Mouse (Mus musculus) megakaryocyte progenitor cell, adult 5-6 weeks (primary cell): Measurements from ENCODE around the gene Il2ra. TPM values are rescaled to one million over a fixed set of nuclear protein-coding genes. Genes with fewer than 3 reads are reported as not detected.

Experiments
- ATAC-seq: replicated peaks from 2 replicates; pipeline ENCODE4 v1.8.0; 2016; ENCODE audit warnings: mild to moderate bottlenecking, moderate TSS enrichment, inconsistent platforms; ENCODE audit not compliant: poor library complexity
- total RNA-seq, 2 experiments: library from RNA; stranded (forward) in 1 of 2; stranded (reverse) in 1 of 2; fragments of 157-497, 149-512 nt in 1 of 2; fragments of 200-1000 nt in 1 of 2; gene quantifications; 2 replicates each; pipeline versions ENCODE4 v1.2.3 to v1.2.4; 2015 to 2017

The Il2ra gene
- total RNA-seq, 2 experiments from 2014 or later = not detected

DNA sequence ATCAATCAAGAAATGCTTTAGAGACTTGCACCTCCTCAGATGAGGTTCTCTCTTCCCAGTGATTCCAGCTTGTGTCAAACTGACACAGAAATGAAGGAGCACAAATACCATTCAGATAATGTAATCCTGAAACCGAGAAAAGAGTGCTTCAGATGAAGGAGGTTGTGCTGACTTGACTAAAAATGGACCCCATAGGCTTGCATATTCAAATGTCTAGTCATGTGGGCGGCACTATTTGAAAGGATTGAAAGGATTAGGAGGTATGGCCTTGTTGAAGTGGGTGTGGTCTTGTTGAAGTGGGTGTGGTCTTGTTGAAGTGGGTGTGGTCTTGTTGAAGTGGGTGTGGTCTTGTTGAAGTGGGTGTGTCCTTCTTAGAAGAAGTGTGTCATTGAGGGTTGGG, 57.3 kb downstream of the Il2ra start:
- 0 out of 2 replicates have a peak, but pooled peaks have one; percentile 23 for ATAC-seq

GRCm38 (mm10) chr2:11705201-11706025, 62.8 kb downstream of the Il2ra start, which contains the start of gene Il15ra:
Gene Il15ra, plus strand, starts transcription at chr2:11705290.
- ATAC-seq = peak; percentile 59

- ATAC-seq = peak; percentile 12
Observed at GRCm38 (mm10) chr2:11706030-11706745, 63.6 kb downstream of the Il2ra start.

- ATAC-seq = no peak
Observed at GRCm38 (mm10) chr2:11706746-11707065, 64.1 kb downstream of the Il2ra start.

- peak; percentile 20 for ATAC-seq
Observed at GRCm38 (mm10) chr2:11708538-11708937, 65.9 kb downstream of the Il2ra start.

DNA sequence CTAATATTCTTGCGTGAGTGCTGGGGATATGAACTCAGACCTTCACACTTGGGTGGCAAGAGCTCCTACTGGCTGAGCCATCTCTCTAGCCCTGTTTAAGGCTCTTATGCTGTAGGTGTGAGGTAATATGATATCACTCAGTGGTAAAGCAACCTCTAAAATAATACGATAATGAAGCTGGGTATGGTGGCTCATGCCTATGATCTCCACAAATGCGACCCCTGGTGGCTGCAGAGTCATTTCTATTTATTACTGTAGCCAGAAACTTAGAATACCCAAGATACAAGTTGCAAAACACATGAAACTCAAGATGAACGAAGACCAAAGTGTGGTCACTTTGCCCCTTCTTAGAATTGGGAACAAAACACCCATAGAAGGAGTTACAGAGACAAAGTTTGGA, 67.5 kb downstream of the Il2ra start:
- peak; percentile 55 for ATAC-seq

- ATAC-seq = no peak
Observed at GRCm38 (mm10) chr2:11712483-11712990, 69.9 kb downstream of the Il2ra start.

DNA sequence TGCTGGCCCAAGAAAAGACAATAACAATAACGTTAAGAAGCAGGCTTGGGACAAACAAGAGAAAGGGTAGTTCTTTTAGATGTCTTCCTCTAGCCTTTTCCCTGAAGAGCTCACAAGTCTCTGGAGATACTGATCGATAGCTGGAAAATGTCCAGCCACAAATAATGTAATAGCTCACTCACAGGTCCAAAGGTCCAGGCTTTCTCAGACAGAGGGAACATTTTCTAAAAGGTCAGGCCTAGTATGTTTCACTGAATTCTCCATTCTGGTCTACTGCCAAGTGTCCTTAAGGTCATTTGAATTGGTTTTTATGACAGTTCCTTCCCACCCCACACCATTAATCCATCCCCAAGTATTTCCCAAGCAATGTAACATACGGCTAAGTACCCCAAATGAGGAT, 70.4 kb downstream of the Il2ra start:
- no peak for ATAC-seq

- no peak for ATAC-seq
Observed at GRCm38 (mm10) chr2:11714535-11714934, 71.9 kb downstream of the Il2ra start.

GRCm38 (mm10) chr2:11718573-11718972, 76.0 kb downstream of the Il2ra start:
- ATAC-seq = no peak

- peak; percentile 58 for ATAC-seq
Observed at GRCm38 (mm10) chr2:11722564-11722963, 80.0 kb downstream of the Il2ra start.

- ATAC-seq = no peak
Observed at GRCm38 (mm10) chr2:11727574-11727973, 85.0 kb downstream of the Il2ra start.

DNA sequence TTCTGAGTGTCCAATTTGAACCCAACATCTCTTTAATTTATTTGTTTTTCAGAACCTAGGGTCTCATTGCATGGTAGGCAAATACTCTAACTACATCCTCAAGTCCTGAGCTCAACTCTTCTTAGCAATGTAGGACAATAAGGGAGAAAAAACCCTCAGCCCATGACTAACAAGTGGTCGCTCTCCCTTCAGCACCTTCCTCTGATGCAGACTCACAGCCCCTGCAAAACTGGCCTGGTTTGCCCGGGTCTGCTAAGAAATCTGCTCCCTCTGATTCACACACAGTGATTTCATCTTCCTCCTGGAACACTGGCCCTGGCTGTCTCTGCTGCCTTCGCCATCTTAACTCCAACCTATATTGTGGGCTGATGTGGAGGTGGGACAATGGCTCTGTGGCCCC, 86.5 kb downstream of the Il2ra start:
- no peak for ATAC-seq

DNA sequence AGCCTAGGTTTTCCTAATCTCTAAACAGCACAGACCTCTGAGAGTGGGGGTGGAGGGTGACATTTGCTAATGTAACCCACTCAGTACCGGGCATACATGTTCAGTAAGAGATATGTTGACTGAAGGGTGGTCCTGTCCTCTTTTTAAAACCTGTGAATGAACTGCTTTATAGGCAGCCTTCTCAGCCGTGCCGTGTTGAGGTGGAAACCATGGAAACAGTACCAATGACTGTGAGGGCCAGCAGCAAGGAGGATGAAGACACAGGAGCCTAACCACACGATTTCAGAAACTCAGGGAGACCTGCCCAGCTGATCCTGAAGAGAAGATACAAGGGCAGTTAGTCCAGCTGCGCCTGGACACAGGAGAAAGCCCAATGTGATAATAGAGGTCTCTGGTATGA, 90.4 kb downstream of the Il2ra start:
- no peak for ATAC-seq

GRCm38 (mm10) chr2:11735853-11736252, 93.2 kb downstream of the Il2ra start:
- ATAC-seq = no peak

DNA sequence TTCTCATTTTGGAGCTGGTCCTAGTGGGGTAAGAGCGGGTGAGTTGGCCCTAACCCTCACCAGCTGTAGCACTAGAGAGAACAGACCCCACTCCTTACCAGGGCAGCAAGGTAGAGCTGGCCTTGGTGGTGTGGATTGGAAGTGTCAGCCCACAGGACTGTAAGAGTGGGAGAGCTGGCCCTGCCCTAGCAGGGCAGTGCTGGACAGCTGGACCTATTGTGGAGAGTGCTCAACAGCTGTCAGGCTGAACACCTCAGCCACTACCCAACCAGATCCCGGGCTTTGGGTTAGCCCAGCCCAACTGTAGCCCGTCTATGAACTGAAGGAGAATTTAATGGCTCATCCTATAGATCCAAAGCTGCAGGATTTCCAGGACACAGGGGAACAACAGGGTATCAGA, 96.2 kb downstream of the Il2ra start:
- ATAC-seq = no peak

DNA sequence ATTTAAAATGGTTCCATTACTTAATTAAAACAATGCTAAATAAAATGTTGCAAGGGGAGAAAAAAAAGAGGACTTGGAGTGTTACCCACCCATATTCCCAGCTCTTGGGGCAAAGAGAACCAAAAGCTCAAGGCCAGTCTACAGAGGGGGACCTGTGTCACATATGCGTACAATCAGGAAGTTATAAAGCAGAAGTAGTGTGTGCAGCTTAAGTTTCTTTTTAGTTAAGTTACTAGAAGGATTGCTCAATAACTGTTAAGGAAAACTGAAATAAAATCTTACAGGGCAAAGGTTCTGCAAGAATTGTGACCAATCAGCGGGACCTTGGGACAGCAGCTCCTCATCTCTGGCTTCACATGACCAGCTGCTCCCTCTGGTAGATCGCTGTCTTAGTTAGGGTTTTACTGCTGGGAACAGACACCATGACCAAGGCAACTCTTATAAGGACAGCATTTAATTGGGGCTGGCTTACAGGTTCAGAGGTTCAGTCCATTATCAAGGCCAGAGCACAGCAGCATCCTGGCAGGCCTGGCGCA, 97.0 kb downstream of the Il2ra start:
- ATAC-seq = peak; percentile 97

Other genes starting within 250 kb of the Il2ra start
- gene Pfkfb3, start 88.7 kb upstream of the Il2ra start, total RNA-seq (2015) = 48.2 and 49.0 TPM in 2 replicates
- gene Pfkfb3, start 88.7 kb upstream of the Il2ra start, total RNA-seq (2017) = 40.9 and 45.9 TPM in 2 replicates
- 137 and 153 TPM in 2 replicates for gene Rbm17, start 38.7 kb upstream of the Il2ra start, total RNA-seq (2015)
- 129 and 175 TPM in 2 replicates for gene Rbm17, start 38.7 kb upstream of the Il2ra start, total RNA-seq (2017)
- gene Gm17490, start 16.5 kb upstream of the Il2ra start, total RNA-seq (2015) = not detected in 2 replicates
- gene Gm17490, start 16.5 kb upstream of the Il2ra start, total RNA-seq (2017) = not detected in 2 replicates
- 22.2 and 27.2 TPM in 2 replicates for gene Il15ra, start 62.5 kb downstream of the Il2ra start, total RNA-seq (2015)
- gene Il15ra, start 62.5 kb downstream of the Il2ra start, total RNA-seq (2017) = 21.3 and 27.5 TPM in 2 replicates
- 56.3 and 58.3 TPM in 2 replicates for gene Fbh1, start 134.8 kb downstream of the Il2ra start, total RNA-seq (2015)
- 101 and 113 TPM in 2 replicates for gene Fbh1, start 134.8 kb downstream of the Il2ra start, total RNA-seq (2017)
- gene Ankrd16, start 135.1 kb downstream of the Il2ra start, total RNA-seq (2015) = 36.5 and 37.6 TPM in 2 replicates
- 17.2 and 27.4 TPM in 2 replicates for gene Ankrd16, start 135.1 kb downstream of the Il2ra start, total RNA-seq (2017)